Mouse (Mus musculus): ENCODE measurements at regions not wholly inside any gene's neighbourhood (a gene's known extent, or its start where the extent isn't known, plus 50 kb on each side); places are given as distances from the start of the nearest gene placed in this dataset.

- Histone ChIP-seq H3K27ac (ENCODE audit: low read length) (peak overlapping the region; percentile 76), H3K4me1 (replicated peaks; ENCODE audit: control insufficient read depth, insufficient read depth, low read length) (peaks cover 8% of the 10 kb centered on the region), H3K4me2 (ENCODE audit: low read depth, low read length) (peak overlapping the region; percentile 10), H3K36me3 (ENCODE audit: control insufficient read depth, insufficient read depth, low read length) (no peaks in the 10 kb centered on the region), H3K4me3 (ENCODE audit: low read length) (no peak overlapping the region), H3K9me3 (ENCODE audit: control insufficient read depth, low read length) (no peaks in the 10 kb centered on the region), H3K9ac (ENCODE audit: low read length) (no peak overlapping the region), H3K27me3 (ENCODE audit: control insufficient read depth, insufficient read depth, low read depth, low read length) (no peaks in the 10 kb centered on the region)
- 46% methylated on average over 16 of the region's 16 CpGs for WGBS
- ATAC-seq (ENCODE audit: low read depth): peak; percentile 83
Observed at GRCm38 (mm10) chr1:179866056-179866772, 62.7 kb upstream of the Ahctf1 start.

- Histone ChIP-seq H3K36me3 (ENCODE audit: control insufficient read depth, insufficient read depth, low read length) (no peaks in the 10 kb centered on the region), H3K9me3 (ENCODE audit: control insufficient read depth, low read length) (no peaks in the 10 kb centered on the region), H3K27ac (ENCODE audit: low read length) (peak overlapping the region; percentile 76), H3K4me1 (replicated peaks; ENCODE audit: control insufficient read depth, insufficient read depth, low read length) (peaks cover 7% of the 10 kb centered on the region), H3K27me3 (ENCODE audit: control insufficient read depth, insufficient read depth, low read depth, low read length) (no peaks in the 10 kb centered on the region), H3K4me2 (ENCODE audit: low read depth, low read length) (peak overlapping the region; percentile 10; the same call in 1 of the 2 replicates), H3K4me3 (ENCODE audit: low read length) (no peak overlapping the region), H3K9ac (ENCODE audit: low read length) (no peak overlapping the region)
- WGBS: 44% methylated on average over 11 of the region's 11 CpGs
- ATAC-seq (ENCODE audit: low read depth): peak; percentile 56
Observed at GRCm38 (mm10) chr1:179865561-179865960, 62.1 kb upstream of the Ahctf1 start.

DNA sequence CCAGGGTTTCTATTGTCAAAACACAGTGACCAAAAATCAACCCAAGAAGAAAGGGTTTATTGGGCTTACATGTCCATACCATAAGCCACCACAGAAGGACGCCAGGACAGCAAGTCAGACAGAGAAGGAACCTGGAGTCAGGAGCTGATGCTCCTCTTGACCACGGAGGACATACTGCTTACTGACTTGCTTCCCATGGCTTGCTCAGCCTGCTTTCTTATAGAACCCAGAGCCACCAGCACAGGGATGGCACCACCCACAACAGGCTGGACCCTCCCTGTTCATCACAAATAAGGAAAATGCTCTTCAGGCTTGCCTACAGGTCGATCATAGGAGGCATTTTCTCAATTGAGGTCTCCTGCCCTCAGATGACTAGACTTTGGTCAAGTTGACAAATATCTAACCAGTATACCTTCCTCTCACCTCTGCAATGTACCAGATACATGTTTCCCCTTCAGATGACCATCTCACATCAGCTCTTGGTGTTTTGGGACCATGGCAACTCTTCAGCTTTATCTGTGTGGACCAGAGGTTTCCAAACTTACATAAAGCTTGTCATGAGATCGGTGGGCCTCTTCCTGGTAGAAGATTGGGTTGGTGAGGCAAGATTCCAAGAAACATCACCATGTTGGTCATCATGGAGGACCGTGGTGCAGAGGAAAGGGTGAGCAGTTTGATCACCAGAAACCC lies 61.2 kb upstream of the Ahctf1 start:
- no peak for ATAC-seq (ENCODE audit: low read depth)
- no peak overlapping the region for H3K9ac ChIP-seq (ENCODE audit: low read length)
- WGBS: 85% methylated on average over 5 of the region's 5 CpGs

GRCm38 (mm10) chr1:179863420-179863819 lies 59.9 kb upstream of the Ahctf1 start:
- no peak overlapping the region for H3K27ac ChIP-seq (ENCODE audit: low read length)
- no peak overlapping the region for H3K4me2 ChIP-seq (ENCODE audit: low read depth, low read length)
- H3K9ac ChIP-seq (ENCODE audit: low read length): no peak overlapping the region
- 57% methylated on average over 4 of the region's 4 CpGs for WGBS
- no peak for ATAC-seq (ENCODE audit: low read depth)
- H3K36me3 ChIP-seq (ENCODE audit: control insufficient read depth, insufficient read depth, low read length): no peaks in the 10 kb centered on the region
- H3K27me3 ChIP-seq (ENCODE audit: control insufficient read depth, insufficient read depth, low read depth, low read length): no peaks in the 10 kb centered on the region
- H3K4me3 ChIP-seq (ENCODE audit: low read length): no peak overlapping the region
- H3K4me1 ChIP-seq (replicated peaks; ENCODE audit: control insufficient read depth, insufficient read depth, low read length): peaks cover 5% of the 10 kb centered on the region
- no peaks in the 10 kb centered on the region for H3K9me3 ChIP-seq (ENCODE audit: control insufficient read depth, low read length)

More for the DNA sequence above, 61.2 kb upstream of the Ahctf1 start:
- Histone ChIP-seq H3K36me3 (ENCODE audit: control insufficient read depth, insufficient read depth, low read length) (no peaks in the 10 kb centered on the region), H3K4me3 (ENCODE audit: low read length) (no peak overlapping the region), H3K27me3 (ENCODE audit: control insufficient read depth, insufficient read depth, low read depth, low read length) (no peaks in the 10 kb centered on the region), H3K27ac (ENCODE audit: low read length) (no peak overlapping the region), H3K4me1 (replicated peaks; ENCODE audit: control insufficient read depth, insufficient read depth, low read length) (peaks cover 5% of the 10 kb centered on the region), H3K4me2 (ENCODE audit: low read depth, low read length) (no peak overlapping the region), H3K9me3 (ENCODE audit: control insufficient read depth, low read length) (no peaks in the 10 kb centered on the region)

DNA sequence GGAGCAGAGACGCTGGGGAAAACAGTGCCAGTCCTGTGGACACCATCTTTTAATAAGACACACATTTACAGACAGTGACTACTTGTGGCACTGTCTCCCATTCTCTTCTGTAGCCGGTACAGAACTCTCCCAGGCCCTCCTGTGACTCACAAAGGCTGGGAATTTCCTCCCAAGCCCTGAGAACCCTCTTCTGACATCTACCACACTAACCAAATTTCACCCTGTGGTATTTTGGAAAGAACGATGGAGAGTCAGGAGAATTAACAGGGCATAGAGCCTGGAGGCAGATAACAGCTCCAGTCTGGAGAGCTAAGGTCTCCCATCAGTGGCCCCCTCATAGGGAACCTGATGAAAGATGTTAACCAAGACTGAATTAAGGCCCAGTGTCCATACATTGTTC lies 59.5 kb upstream of the Ahctf1 start:
- Histone ChIP-seq H3K9ac (ENCODE audit: low read length) (no peak overlapping the region), H3K27ac (ENCODE audit: low read length) (no peak overlapping the region), H3K4me3 (ENCODE audit: low read length) (no peak overlapping the region), H3K4me2 (ENCODE audit: low read depth, low read length) (no peak overlapping the region), H3K4me1 (replicated peaks; ENCODE audit: control insufficient read depth, insufficient read depth, low read length) (peaks cover 5% of the 10 kb centered on the region), H3K27me3 (ENCODE audit: control insufficient read depth, insufficient read depth, low read depth, low read length) (no peaks in the 10 kb centered on the region), H3K36me3 (ENCODE audit: control insufficient read depth, insufficient read depth, low read length) (no peaks in the 10 kb centered on the region), H3K9me3 (ENCODE audit: control insufficient read depth, low read length) (no peaks in the 10 kb centered on the region)
- WGBS: 62% methylated on average over 3 of the region's 3 CpGs
- no peak for ATAC-seq (ENCODE audit: low read depth)

- no peak overlapping the region for H3K4me2 ChIP-seq (ENCODE audit: low read depth, low read length)
- no peaks in the 10 kb centered on the region for H3K36me3 ChIP-seq (ENCODE audit: control insufficient read depth, insufficient read depth, low read length)
- H3K9ac ChIP-seq (ENCODE audit: low read length): no peak overlapping the region
- WGBS: 75% methylated on average over 3 of the region's 3 CpGs
- no peak for ATAC-seq (ENCODE audit: low read depth)
- peaks cover 5% of the 10 kb centered on the region for H3K4me1 ChIP-seq (replicated peaks; ENCODE audit: control insufficient read depth, insufficient read depth, low read length)
- H3K27me3 ChIP-seq (ENCODE audit: control insufficient read depth, insufficient read depth, low read depth, low read length): no peaks in the 10 kb centered on the region
- no peak overlapping the region for H3K4me3 ChIP-seq (ENCODE audit: low read length)
- no peaks in the 10 kb centered on the region for H3K9me3 ChIP-seq (ENCODE audit: control insufficient read depth, low read length)
- no peak overlapping the region for H3K27ac ChIP-seq (ENCODE audit: low read length)
Observed at GRCm38 (mm10) chr1:179861776-179862175, 58.3 kb upstream of the Ahctf1 start.

GRCm38 (mm10) chr1:179859552-179859902 lies 56.0 kb upstream of the Ahctf1 start:
- no peak overlapping the region for H3K27ac ChIP-seq (ENCODE audit: low read length)
- ATAC-seq (ENCODE audit: low read depth): peak; percentile 41; the same call in 1 of the 2 replicates
- H3K9ac ChIP-seq (ENCODE audit: low read length): no peak overlapping the region
- H3K27me3 ChIP-seq (ENCODE audit: control insufficient read depth, insufficient read depth, low read depth, low read length): no peaks in the 10 kb centered on the region
- no peaks in the 10 kb centered on the region for H3K9me3 ChIP-seq (ENCODE audit: control insufficient read depth, low read length)
- no peak overlapping the region for H3K4me2 ChIP-seq (ENCODE audit: low read depth, low read length)
- H3K4me1 ChIP-seq (replicated peaks; ENCODE audit: control insufficient read depth, insufficient read depth, low read length): no peaks in the 10 kb centered on the region
- H3K4me3 ChIP-seq (ENCODE audit: low read length): no peak overlapping the region
- H3K36me3 ChIP-seq (ENCODE audit: control insufficient read depth, insufficient read depth, low read length): no peaks in the 10 kb centered on the region
- whole genome bisulfite sequencing: 71% methylated on average over 8 of the region's 8 CpGs

GRCm38 (mm10) chr1:179858780-179859551 lies 55.5 kb upstream of the Ahctf1 start:
- no peak overlapping the region for H3K27ac ChIP-seq (ENCODE audit: low read length)
- no peaks in the 10 kb centered on the region for H3K4me1 ChIP-seq (replicated peaks; ENCODE audit: control insufficient read depth, insufficient read depth, low read length)
- no peaks in the 10 kb centered on the region for H3K9me3 ChIP-seq (ENCODE audit: control insufficient read depth, low read length)
- no peaks in the 10 kb centered on the region for H3K36me3 ChIP-seq (ENCODE audit: control insufficient read depth, insufficient read depth, low read length)
- ATAC-seq (ENCODE audit: low read depth): peak; percentile 81
- no peaks in the 10 kb centered on the region for H3K27me3 ChIP-seq (ENCODE audit: control insufficient read depth, insufficient read depth, low read depth, low read length)
- WGBS: 41% methylated on average over 14 of the region's 14 CpGs
- H3K9ac ChIP-seq (ENCODE audit: low read length): no peak overlapping the region
- H3K4me2 ChIP-seq (ENCODE audit: low read depth, low read length): no peak overlapping the region
- H3K4me3 ChIP-seq (ENCODE audit: low read length): no peak overlapping the region

DNA sequence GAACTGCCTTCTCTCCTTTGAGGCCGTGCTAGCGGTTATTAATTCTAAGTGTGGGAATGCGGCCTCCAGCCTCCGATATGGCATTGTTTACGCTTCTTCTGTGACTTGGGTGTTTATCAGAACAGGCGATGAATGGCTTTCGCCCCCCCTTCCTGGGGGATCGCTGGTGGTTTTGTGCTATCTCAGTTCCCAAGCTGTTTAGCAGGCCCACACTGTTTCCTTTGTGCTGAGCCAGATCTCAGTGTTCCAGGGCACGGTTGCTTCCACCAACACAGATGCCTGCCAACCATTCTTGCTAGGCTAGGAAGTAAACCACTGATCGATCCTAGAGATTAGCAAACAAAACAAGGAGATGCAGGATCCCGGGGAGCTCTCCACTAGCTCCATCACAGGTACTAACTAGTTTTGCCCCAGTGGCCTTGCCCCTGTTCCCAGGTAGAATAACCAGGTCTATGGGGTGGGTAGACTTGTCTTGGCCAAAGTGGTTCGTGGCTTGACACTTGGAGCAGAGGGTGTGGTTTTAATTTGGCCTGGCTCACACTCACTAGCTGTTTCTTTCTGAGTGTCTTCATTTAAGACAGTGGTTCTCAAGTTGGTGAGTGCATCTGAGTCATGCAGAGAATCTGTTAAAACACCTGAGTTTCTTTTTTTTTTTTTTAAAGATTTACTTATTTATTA lies 50.9 kb upstream of the Ahctf1 start:
- Histone ChIP-seq H3K27me3 (ENCODE audit: control insufficient read depth, insufficient read depth, low read depth, low read length) (no peaks in the 10 kb centered on the region), H3K4me1 (replicated peaks; ENCODE audit: control insufficient read depth, insufficient read depth, low read length) (no peaks in the 10 kb centered on the region), H3K4me2 (ENCODE audit: low read depth, low read length) (no peak overlapping the region), H3K4me3 (ENCODE audit: low read length) (no peak overlapping the region), H3K9me3 (ENCODE audit: control insufficient read depth, low read length) (no peaks in the 10 kb centered on the region), H3K9ac (ENCODE audit: low read length) (no peak overlapping the region), H3K27ac (ENCODE audit: low read length) (no peak overlapping the region), H3K36me3 (ENCODE audit: control insufficient read depth, insufficient read depth, low read length) (no peaks in the 10 kb centered on the region)
- 26% methylated on average over 12 of the region's 12 CpGs for WGBS
- ATAC-seq (ENCODE audit: low read depth): 0 out of 2 replicates have a peak, but pooled peaks have one; percentile 38
